Mouse (Mus musculus): Measurements from ENCODE around the gene Igf2bp2. TPM values are rescaled to one million over a fixed set of nuclear protein-coding genes. Genes with fewer than 3 reads are reported as not detected.

The Igf2bp2 gene
- total RNA-seq, 2 experiments from 2014 or later = 4.6 to 10.1 TPM

DNA sequence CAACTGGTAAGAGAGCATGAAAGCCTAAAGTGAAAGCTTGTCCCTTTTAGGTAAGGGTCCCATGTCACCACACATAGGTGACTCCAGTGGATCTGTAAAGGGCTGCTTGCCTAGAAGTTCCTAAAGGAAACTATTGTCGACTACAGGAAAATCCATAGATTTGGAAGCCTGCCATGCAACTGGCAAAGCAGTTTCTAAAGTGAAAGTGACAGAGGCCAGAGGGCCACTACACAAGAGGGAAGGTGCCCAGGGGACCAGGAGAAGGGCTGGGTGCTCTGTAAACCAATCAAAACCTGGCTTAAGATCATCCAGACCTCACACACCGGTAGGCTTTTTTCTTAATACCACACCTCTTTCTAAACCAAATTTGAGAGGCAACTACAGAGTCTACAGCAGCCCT, 12.7 kb downstream of the Igf2bp2 start:
- intact Hi-C loops (cut with DNase I) = no loop called here

GRCm38 (mm10) chr16:22149659-22150345, 13.3 kb downstream of the Igf2bp2 start:
- intact Hi-C loops (cut with DNase I) = no loop called here

More for the DNA sequence above, 12.7 kb downstream of the Igf2bp2 start:
- peak in 1 of 2 experiments; percentile 6 for DNase-seq

GRCm38 (mm10) chr16:22149076-22149475, 14.0 kb downstream of the Igf2bp2 start:
- intact Hi-C loops (cut with DNase I) = no loop called here
- DNase-seq = no peak

More at GRCm38 (mm10) chr16:22149659-22150345, 13.3 kb downstream of the Igf2bp2 start:
- DNase-seq = no peak

DNA sequence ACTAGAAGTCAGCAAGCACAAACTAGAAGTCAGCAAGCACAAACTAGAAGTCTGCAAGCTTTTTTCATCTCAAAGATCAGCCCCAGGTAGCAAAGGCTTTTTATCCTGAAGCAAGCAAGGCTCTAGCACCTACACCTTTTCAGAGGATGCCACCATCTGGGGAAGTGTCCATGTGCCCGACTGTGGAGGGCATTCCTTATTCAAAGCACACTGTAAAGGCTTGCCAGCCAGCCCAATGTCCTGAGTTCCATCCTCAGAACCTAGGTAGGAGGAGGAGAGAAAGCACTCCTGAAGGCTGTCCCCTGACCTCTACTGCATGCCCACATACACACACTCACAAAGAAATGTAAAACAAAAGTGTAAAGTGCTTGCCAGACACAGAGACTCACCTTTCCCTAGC, 16.0 kb downstream of the Igf2bp2 start:
- intact Hi-C loops (cut with DNase I) = no loop called here
- DNase-seq = no peak

GRCm38 (mm10) chr16:22146071-22146470, 17.0 kb downstream of the Igf2bp2 start:
- intact Hi-C loops (cut with DNase I) = no loop called here
- DNase-seq = no peak

DNA sequence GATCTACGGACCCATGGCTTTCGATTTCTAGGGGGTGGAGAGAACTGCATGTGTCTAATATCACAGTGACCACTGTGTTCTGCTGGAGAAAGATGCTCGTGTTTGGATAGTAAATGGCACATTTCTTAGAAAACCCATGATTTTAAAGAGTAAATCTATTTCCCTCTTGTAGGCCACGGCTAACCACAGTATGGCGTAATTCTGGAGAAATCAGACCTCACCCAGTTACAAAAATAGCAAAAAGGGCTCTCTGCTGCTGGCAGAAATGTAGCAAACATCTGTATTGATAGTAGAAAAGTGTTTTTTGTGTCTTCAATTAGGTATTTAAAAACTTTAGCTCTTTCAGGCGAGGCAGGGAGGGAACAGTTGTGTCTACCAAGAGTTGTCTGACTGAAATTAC, 18.6 kb downstream of the Igf2bp2 start:
- intact Hi-C loops (cut with DNase I) = no loop called here
- no peak for DNase-seq

DNA sequence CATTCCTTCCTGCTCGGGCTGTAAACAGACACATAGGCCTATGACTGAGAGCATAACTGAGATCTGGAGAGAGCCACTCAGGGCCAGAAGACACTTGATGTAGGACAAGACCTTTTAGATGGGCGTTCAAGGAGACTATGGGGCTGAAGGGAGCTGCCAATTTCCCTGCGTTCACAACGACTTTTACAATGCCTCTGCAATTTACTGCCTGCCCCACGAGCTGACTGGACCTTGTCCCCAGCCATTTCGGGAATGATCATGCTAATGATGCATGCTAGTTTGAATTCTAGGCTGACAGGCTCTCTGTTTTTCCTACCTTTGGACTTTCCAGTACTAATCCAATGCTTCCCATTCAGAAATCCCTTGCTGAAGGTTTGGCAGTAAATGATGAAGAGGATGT, 22.2 kb downstream of the Igf2bp2 start:
- intact Hi-C loops (cut with DNase I) = no loop called here

GRCm38 (mm10) chr16:22139821-22140220, 23.3 kb downstream of the Igf2bp2 start:
- intact Hi-C loops (cut with DNase I) = no loop called here

More for the DNA sequence above, 22.2 kb downstream of the Igf2bp2 start:
- DNase-seq = no peak

DNA sequence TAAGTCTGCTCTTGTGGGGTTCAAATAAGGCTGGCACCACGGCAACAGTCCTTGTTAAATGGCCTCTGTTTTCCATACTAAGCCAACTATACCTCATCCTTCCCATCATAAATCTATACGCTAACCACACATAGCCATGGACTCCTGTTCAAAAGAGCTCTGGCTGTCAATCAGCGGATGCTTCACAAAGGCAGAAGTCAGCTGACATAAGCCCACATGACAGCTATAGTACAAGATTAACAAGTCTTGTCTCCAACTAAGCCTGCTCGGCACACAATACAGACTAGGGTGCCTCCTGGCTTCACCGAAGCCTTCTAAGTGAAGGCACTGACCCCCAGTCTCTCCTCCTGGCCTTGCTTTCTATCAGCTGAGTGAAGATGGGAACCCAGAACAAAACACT, 26.9 kb downstream of the Igf2bp2 start:
- no peak for DNase-seq
- intact Hi-C loops (cut with DNase I) = no loop called here

More at GRCm38 (mm10) chr16:22139821-22140220, 23.3 kb downstream of the Igf2bp2 start:
- DNase-seq = no peak

- intact Hi-C loops (cut with DNase I) = no loop called here
- DNase-seq = no peak
These were observed 31.8 kb downstream of the Igf2bp2 start for GRCm38 (mm10) chr16:22131321-22131720.

DNA sequence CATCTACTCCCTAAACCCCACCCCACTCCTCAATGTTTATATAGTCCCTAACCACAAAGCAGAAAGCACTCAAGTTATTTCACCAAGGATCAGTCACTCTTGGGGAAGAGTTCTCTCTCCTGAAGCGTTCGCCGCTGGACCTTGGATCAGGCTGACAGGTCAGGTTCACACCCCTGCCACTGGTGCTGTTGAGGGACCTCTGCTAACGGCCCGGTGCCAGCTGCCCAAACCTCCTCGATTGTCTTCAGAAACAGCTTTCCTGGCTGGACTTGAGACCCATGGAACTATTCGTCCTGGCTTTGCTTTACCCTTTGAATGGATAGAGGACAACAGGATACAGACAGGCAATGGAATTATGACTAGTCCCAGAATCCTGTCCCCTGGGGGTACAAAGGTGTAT, 33.6 kb downstream of the Igf2bp2 start:
- intact Hi-C loops (cut with DNase I) = no loop called here
- no peak for DNase-seq

DNA sequence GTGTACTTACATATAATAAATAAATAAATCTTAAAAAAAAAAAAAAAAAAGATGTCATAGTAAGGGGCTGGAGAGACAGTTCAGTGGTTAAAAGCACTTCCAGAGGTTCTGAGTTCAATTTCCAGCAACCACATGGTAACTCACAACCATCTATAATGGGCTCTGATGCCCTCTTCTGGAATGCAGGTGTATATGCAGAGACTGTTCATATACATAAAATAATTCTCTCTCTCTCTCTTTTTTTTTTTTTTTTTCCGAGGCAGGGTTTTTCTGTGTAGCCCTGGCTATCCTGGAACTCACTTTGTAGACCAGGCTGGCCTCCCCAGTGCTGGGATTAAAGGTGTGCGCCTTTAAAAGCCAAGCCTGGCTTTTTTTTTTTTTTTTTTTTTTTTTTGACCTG, 34.5 kb downstream of the Igf2bp2 start:
- intact Hi-C loops (cut with DNase I) = no loop called here
- DNase-seq = no peak

GRCm38 (mm10) chr16:22127806-22128205, 35.3 kb downstream of the Igf2bp2 start:
- DNase-seq = no peak
- intact Hi-C loops (cut with DNase I) = no loop called here

DNA sequence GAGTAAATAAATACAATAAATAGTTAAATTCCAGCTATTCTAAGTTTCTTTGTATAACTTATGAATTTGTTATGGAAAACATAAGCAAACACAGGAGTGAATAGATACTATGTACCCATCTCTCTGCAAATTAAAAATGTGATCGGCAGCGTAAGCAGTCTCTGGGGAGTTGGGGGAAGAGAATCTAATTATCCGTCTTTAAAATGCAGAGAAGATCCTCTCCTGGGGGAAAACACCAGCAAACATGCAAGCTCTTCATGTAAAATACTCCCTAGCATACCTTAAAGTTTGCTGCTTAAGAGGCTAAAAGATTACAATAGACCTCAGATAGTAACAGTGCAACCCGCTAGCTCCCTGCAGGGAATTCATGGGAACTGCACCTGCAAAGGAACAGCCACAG, 36.2 kb downstream of the Igf2bp2 start:
- DNase-seq = no peak
- intact Hi-C loops (cut with DNase I) = no loop called here

- intact Hi-C loops (cut with DNase I) = no loop called here
- no peak for DNase-seq
These were observed 38.7 kb downstream of the Igf2bp2 start for GRCm38 (mm10) chr16:22124325-22124918.

- peak; percentile 52 to 70 for DNase-seq
These were observed 39.4 kb downstream of the Igf2bp2 start for GRCm38 (mm10) chr16:22123658-22124057.

GRCm38 (mm10) chr16:22121109-22121508, 42.0 kb downstream of the Igf2bp2 start:
- intact Hi-C loops (cut with DNase I) = no loop called here
- peak; percentile 18 to 27 for DNase-seq

More at GRCm38 (mm10) chr16:22123658-22124057, 39.4 kb downstream of the Igf2bp2 start:
- intact Hi-C loops (cut with DNase I) = loop anchor here (2.0 kb wide), 2 partner anchors 17 to 287 kb away; no protein-coding TSS in a partner anchor

GRCm38 (mm10) chr16:22119524-22119923, 43.6 kb downstream of the Igf2bp2 start:
- peak; percentile 10 to 17 for DNase-seq
- intact Hi-C loops (cut with DNase I) = no loop called here

DNA sequence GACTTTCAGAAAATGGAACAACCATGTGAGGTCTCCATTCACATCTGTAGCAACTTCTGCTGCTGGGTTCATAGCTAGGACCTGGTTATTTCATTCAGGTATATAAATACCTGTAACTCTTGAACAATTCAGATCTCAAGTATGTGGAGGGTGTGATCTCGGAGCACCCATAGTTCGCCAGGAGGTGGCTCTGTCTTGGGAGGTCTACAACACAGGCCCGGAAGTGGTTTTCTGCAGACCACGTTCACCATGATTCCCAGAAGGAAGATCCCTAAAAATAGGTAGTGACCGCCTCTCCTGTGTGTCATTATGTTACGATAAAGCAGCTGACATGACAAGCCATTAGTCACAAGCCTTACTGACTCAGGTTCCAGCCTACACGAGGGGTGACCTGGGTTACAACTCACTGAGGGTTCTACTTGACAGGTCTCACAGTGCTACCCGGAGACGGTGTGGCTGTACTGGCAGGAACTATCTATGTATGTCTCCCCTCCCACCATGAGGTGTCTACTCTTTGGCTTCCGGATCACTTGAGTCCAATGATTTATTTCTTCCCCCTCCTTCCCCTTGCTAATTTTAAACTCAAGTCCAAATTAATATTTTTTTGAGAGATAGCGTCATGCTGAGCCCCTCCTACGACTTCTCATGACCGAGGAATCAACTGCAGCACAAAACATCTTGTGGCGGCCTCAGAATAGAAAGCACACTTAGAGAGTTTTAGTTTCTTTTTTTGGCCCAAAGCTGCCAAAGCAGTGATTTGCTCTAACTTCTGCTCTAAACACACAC, 44.2 kb downstream of the Igf2bp2 start:
- DNase-seq = peak in 1 of 2 experiments; percentile 8
- intact Hi-C loops (cut with DNase I) = no loop called here

- no peak for DNase-seq
- intact Hi-C loops (cut with DNase I) = no loop called here
These were observed 44.9 kb downstream of the Igf2bp2 start for GRCm38 (mm10) chr16:22118151-22118550.

DNA sequence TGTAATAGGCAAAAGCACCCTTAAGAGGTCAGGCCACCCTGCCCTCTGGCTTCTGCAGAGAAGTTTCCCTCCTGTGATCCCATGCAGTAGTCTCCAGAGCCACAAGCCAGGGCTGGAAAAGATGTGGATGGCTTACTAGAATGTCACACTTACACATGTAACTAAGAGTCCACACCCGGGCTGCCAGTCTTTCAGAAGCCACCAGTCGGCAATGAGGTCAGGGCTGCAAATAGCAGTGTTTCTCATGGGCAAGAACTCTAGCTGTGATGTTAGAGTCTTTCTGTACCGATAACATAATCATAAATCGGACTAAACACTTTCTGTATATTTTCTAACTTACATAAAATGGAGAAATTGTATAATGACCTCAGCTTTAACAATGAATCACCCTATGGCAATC, 46.4 kb downstream of the Igf2bp2 start:
- intact Hi-C loops (cut with DNase I) = no loop called here
- DNase-seq = no peak

Data from heart, postnatal 36 days (tissue).